Mouse (Mus musculus): Measurements from ENCODE around the gene Fbxo2. TPM values are rescaled to one million over a fixed set of nuclear protein-coding genes. Genes with fewer than 3 reads are reported as not detected.

Fbxo2 gene
- polyA plus RNA-seq, 1 experiment from 2014 or later, result 5.5 TPM

DNA sequence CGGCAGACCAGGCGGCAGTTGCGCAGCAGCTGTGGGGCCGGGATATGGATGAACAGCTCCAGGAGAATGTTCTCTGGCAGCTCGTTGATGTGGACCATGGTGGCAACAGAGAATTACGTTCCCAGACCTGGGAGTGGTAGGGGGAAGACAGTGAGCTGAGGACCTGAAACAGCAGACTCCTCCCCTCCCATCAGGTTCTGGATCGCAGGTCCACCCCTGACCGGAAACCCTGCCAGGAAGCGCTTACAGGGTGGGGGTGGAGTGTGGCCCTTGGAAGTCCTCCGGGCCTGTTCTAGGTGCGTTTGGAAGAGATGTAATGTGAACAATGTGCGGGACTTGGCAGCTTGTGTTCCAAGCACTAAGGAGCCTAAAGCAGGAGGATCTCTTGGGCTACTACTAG, 10.9 kb upstream of the Fbxo2 start:
- WGBS, result 42% methylated on average over 12 of the region's 12 CpGs
- Histone ChIP-seq H3K4me3 (no peak overlapping the region), H3K9ac (no peak overlapping the region), H3K27ac (peak overlapping the region; percentile 33), H3K4me2 (replicated peaks) (no peak overlapping the region; the same call in 1 of the 2 replicates), H3K36me3 (peaks cover 41% of the 10 kb centered on the region), H3K4me1 (peaks cover 26% of the 10 kb centered on the region), H3K9me3 (no peaks in the 10 kb centered on the region), H3K27me3 (no peaks in the 10 kb centered on the region)
- no peak for ATAC-seq (ENCODE audit: low FRiP score, low read depth)

DNA sequence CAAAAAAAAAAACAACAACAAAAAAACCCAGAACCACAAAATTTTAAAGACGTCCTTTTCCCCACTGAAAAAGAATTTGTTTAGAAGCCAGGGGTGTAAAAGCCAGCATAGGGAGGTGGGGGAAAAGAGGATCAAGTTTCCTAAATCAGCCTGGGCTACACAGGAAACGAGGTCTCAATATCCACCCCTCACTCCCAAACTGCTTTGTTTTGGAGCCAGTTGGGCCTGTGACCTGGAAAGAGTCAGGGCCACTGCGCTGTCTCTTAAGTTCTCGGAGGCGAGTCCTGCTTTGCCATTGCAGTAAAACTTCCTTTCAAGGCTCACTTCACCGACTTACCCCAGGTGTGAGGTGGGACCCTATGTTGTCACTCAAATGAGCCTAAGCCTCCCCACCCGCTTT, 10.2 kb upstream of the Fbxo2 start:
- no peaks in the 10 kb centered on the region for H3K9me3 ChIP-seq
- ATAC-seq (ENCODE audit: low FRiP score, low read depth), result no peak
- H3K4me3 ChIP-seq, result 0 out of 2 replicates have a peak overlapping the region, but pooled peaks have one; percentile 2
- no peaks in the 10 kb centered on the region for H3K27me3 ChIP-seq
- peaks cover 26% of the 10 kb centered on the region for H3K4me1 ChIP-seq
- H3K4me2 ChIP-seq (replicated peaks), result 0 out of 2 replicates have a peak overlapping the region, but pooled peaks have one; percentile 11
- H3K36me3 ChIP-seq, result peaks cover 35% of the 10 kb centered on the region
- 25% methylated on average over 7 of the region's 7 CpGs for WGBS
- H3K9ac ChIP-seq, result no peak overlapping the region
- H3K27ac ChIP-seq, result 0 out of 2 replicates have a peak overlapping the region, but pooled peaks have one; percentile 15

DNA sequence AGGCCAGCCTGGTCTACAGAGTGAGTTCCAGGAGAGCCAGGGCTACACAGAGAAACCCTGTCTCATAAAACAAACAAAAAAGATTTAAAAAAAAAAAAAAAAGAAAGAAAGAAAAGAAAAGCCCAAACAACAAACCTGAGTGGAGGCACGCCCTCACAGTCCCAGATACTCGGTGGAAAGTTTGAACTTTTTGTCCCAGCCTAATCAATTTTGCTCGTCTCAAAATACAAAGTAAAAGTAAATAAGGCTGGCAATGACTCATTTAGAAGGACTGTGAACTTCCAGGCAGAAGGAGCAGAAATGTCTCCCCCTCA, 9.5 kb upstream of the Fbxo2 start:
- no peak for ATAC-seq (ENCODE audit: low FRiP score, low read depth)
- Histone ChIP-seq H3K4me1 (peaks cover 26% of the 10 kb centered on the region), H3K9me3 (no peaks in the 10 kb centered on the region), H3K27ac (no peak overlapping the region), H3K4me2 (replicated peaks) (peak overlapping the region; percentile 97), H3K9ac (peak overlapping the region; percentile 73), H3K27me3 (no peaks in the 10 kb centered on the region), H3K36me3 (peaks cover 35% of the 10 kb centered on the region), H3K4me3 (peak overlapping the region; percentile 68)
- 51% methylated on average over 3 of the region's 3 CpGs for WGBS

DNA sequence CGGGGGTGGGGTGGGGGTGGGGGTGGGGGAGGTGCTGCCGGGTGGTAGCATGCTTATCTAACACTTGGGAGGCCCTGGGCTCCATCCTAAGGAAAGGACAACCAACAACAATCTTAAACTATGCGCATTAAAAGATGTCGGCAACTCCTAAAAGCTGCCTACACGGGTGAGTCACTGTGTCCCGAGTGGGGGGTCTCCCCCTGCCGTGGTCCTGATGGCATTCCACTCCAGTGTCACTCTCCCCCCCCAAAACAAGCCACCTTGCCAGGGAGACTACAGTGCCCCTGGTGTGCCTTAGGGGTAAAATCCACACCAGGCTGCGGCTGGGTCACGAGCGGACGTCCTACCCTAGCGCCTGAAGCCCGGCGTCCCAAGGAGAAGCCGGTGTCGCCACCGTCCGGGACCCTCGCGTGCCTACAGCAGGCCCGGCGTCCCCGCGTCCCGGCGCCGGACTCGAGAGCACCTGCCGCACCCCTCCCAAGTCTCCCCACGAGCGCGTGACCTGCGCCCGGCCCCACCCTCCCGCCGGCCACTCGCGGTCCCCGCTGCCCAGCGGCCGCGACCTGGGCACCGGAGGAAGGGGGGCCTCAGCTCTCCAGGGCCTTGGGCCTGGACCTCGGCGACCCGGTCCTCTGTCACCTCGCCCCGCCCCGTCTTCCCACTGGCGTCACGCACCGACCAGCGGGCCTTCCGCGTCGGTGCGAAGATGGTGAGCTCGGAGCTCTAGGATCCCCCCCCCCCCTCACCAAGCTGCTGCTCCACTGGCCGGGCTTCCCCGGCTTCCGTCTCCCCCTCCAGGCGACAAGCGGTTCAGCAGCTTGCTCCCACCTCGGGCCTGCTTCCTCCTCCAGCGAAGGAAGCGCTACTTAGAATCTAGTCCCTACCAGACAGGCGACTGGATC, 8.9 kb upstream of the Fbxo2 start, which contains the start of gene Fbxo6:
TSS of gene Fbxo6 (minus strand) at position 874 of the 902 bp plus-strand sequence.
- peaks cover 37% of the 10 kb centered on the region for H3K36me3 ChIP-seq
- H3K4me3 ChIP-seq, result peak within 1 kb of the TSS; percentile 68
- peak within 1 kb of the TSS; percentile 73 for H3K9ac ChIP-seq
- H3K27ac ChIP-seq, result peak within 1 kb of the TSS; percentile 55; the same call in 1 of the 2 replicates
- peak; percentile 88 for ATAC-seq (ENCODE audit: low FRiP score, low read depth)
- WGBS, result 1% methylated on average over 46 of the region's 67 CpGs
- peaks cover 26% of the 10 kb centered on the region for H3K4me1 ChIP-seq
- no peaks in the 10 kb centered on the region for H3K27me3 ChIP-seq
- H3K4me2 ChIP-seq (replicated peaks), result peak within 1 kb of the TSS; percentile 97
- no peaks in the 10 kb centered on the region for H3K9me3 ChIP-seq

DNA sequence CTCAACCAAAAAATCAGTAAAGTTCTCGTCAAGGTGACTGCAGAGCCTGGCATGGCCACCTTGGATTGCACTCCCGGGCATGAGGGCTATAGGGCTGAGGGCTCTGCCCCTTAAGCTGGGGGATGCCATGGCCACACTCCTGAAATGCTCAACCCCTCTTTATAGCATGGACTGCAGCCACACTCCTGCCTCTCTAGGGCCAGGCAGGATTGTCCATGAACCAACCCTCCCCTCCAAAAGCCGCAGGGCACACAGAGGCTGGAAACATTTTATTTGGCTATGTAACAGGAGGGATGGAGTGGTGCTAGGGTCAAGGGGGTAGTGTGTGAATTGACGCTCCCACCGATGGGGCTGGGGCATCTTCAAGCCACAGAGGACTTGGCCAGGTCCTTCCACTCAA, 7.9 kb upstream of the Fbxo2 start:
- WGBS, result 80% methylated on average over 5 of the region's 5 CpGs
- Histone ChIP-seq H3K4me1 (peaks cover 26% of the 10 kb centered on the region), H3K9me3 (no peaks in the 10 kb centered on the region), H3K27ac (no peak overlapping the region), H3K27me3 (no peaks in the 10 kb centered on the region), H3K4me3 (no peak overlapping the region), H3K36me3 (peaks cover 38% of the 10 kb centered on the region), H3K9ac (no peak overlapping the region), H3K4me2 (replicated peaks) (no peak overlapping the region)
- no peak for ATAC-seq (ENCODE audit: low FRiP score, low read depth)

DNA sequence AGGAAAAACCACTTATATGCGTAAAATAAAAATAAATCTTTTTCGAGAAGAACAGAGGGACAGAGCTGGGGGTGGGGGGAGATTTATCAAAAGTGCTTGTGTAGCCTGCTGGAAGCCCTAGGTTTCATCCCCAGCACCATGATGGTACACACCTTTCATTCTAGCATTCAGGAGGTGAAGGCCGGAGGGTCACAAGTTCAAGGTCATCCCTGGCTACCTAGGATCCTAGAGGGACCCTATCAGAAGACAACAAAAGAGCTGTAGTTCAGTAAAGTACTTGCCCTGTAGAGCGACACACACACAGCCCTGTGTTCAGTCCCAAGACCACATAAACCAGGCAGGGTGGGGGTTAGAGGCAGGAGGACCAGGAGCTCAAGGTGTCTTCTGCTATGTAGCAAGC, 6.4 kb upstream of the Fbxo2 start:
- 88% methylated on average over 4 of the region's 4 CpGs for WGBS
- no peak for ATAC-seq (ENCODE audit: low FRiP score, low read depth)
- H3K36me3 ChIP-seq, result peaks cover 37% of the 10 kb centered on the region

DNA sequence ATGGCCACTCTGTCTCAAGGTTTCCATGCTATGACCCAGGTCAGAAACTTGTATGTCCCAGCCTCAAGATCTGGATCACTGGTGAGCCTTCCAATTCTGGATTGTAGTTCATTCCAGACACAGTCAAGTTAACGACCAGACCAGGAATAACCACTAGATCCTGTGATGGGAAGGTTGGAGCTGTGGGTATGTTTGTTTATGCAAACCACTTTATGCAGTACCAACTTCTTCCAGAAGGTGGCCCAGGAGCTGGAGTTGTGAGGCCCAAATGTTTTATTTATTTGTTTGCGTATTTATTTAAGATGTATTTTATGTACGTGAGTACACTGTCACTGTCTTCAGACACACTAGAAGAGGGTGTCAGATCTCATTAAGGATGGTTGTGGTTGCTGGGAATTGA, 5.4 kb upstream of the Fbxo2 start:
- WGBS, result 55% methylated on average over 3 of the region's 3 CpGs
- Histone ChIP-seq H3K36me3 (peaks cover 37% of the 10 kb centered on the region), H3K4me1 (peaks cover 29% of the 10 kb centered on the region), H3K9me3 (no peaks in the 10 kb centered on the region), H3K4me2 (replicated peaks) (no peak overlapping the region), H3K4me3 (no peak overlapping the region), H3K27ac (no peak overlapping the region), H3K27me3 (no peaks in the 10 kb centered on the region; the same call in 1 of the 2 replicates), H3K9ac (no peak overlapping the region)
- ATAC-seq (ENCODE audit: low FRiP score, low read depth), result no peak

More for the DNA sequence above, 6.4 kb upstream of the Fbxo2 start:
- H3K4me1 ChIP-seq, result peaks cover 33% of the 10 kb centered on the region
- no peak overlapping the region for H3K4me2 ChIP-seq (replicated peaks)
- no peak overlapping the region for H3K9ac ChIP-seq
- no peaks in the 10 kb centered on the region for H3K9me3 ChIP-seq
- no peak overlapping the region for H3K27ac ChIP-seq
- no peak overlapping the region for H3K4me3 ChIP-seq
- H3K27me3 ChIP-seq, result no peaks in the 10 kb centered on the region; the same call in 1 of the 2 replicates

DNA sequence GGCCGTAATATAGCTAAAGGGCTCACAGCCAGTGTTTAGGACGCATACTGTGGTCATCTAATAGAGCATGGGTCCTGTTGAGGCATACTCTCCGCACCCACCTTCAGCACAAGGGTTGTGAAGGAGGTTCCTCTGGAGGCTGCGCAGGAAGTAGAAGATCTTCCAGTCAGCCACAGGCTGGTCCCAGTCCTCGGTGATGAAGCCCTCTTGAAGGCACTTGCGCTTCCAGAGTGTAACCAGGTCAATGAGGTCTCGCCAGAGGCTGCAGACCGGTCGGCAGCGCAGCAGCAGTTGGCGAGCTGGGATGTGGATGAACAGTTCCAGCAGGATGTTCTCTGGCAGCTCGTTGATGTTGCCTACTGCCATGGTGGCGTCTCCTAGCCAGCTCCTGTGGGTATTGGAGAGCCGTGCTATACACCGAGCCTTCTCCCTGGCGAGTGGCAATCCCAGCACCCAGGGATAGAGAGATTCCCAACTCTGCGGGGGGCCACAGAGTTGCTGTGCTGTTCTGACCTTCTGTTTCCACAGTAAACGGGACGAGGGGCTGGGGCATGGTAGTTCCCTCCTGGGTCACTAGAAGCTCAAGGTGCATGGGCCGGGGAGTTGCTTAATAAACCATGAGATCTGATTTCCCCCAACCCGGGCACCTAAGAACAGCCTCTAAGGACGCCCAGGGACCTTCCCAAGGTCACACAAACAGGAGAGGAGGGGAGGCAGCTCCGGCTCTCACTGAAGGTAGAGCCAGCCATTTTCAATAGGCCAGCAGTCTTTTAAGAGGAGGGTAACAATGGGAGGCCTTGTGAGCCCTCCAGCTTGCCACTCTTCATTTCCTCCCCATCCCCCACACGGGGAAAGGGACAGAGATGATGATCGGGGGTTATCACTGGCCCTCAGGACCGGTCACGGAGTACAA, 1.7 kb upstream of the Fbxo2 start:
- peaks cover 36% of the 10 kb centered on the region for H3K27me3 ChIP-seq
- peak overlapping the region; percentile 68 for H3K4me3 ChIP-seq
- H3K9me3 ChIP-seq, result no peaks in the 10 kb centered on the region
- WGBS, result 31% methylated on average over 27 of the region's 27 CpGs
- H3K9ac ChIP-seq, result peak overlapping the region; percentile 74
- ATAC-seq (ENCODE audit: low FRiP score, low read depth), result no peak
- peaks cover 33% of the 10 kb centered on the region for H3K36me3 ChIP-seq
- H3K4me1 ChIP-seq, result peaks cover 25% of the 10 kb centered on the region
- peak overlapping the region; percentile 97 for H3K4me2 ChIP-seq (replicated peaks)
- no peak overlapping the region for H3K27ac ChIP-seq

DNA sequence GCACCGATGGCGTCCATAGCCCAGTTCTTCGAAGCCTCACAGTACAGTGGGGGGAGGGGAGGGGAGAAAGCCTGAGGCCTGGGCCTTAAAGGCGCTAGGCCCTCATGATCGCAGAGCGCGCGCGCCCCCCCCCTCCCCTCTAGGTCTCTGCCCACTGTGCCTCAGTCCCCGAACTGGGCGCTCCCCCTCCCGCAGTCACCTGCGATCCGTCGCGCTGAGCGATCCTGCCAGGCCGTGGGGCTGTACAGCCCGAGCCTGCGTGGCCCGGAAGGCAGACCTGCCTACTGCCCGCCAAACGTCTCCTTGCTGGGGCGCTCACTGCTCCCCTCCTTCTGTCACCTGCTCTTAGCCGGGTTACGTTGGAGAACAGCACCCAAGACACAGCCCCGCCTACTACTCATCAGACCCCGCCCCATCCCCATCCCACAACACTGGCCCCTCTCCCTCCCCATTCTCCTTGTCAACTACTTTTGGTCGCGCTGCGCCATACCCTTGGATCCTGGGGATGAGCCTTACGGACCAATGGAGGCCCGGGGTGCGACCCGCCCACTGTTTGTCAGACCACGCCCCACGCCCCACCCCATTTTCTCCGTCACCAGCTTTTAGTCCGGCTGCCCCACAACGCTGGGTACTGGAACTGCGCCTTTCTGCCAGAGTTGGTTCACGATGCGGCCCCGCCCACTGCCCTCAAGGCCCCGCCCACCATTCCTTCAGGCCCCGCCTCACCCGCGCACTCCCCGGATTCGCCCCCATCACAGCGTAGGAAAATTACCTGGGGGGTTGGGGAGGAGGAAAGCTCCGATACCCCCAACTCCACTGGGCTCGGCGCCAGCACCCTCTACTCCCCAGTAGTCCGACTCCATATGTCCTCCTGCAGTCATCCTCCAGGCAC, 631 bp upstream of the Fbxo2 start:
- H3K4me3 ChIP-seq, result peak overlapping the region; percentile 68
- H3K36me3 ChIP-seq, result peaks cover 28% of the 10 kb centered on the region
- peak overlapping the region; percentile 97 for H3K4me2 ChIP-seq (replicated peaks)
- under 1% methylated on average over 50 of the region's 55 CpGs for WGBS
- H3K4me1 ChIP-seq, result peaks cover 35% of the 10 kb centered on the region
- peaks cover 47% of the 10 kb centered on the region for H3K27me3 ChIP-seq
- H3K9me3 ChIP-seq, result no peaks in the 10 kb centered on the region
- peak overlapping the region; percentile 44; the same call in 1 of the 2 replicates for H3K27ac ChIP-seq
- peak overlapping the region; percentile 74 for H3K9ac ChIP-seq
- peak; percentile 91 for ATAC-seq (ENCODE audit: low FRiP score, low read depth)

DNA sequence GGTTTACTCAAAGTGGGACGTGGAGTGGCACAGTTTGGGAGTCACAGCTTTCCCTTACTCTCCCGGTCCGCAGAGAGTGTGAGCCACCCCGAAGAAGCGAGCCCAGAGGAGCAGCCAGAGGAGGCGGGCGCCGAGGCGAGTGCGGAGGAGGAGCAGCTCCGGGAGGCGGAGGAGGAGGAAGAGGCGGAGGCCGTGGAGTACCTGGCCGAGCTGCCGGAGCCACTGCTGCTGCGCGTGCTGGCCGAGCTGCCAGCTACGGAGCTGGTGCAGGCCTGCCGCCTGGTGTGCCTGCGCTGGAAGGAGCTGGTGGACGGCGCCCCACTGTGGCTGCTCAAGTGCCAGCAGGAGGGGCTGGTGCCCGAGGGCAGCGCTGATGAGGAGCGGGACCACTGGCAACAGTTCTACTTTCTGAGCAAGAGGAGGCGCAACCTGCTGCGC, 3.6 kb downstream of the Fbxo2 start:
- ATAC-seq (ENCODE audit: low FRiP score, low read depth), result peak; percentile 4; the same call in 1 of the 2 replicates
- WGBS, result under 1% methylated on average over 28 of the region's 29 CpGs

DNA sequence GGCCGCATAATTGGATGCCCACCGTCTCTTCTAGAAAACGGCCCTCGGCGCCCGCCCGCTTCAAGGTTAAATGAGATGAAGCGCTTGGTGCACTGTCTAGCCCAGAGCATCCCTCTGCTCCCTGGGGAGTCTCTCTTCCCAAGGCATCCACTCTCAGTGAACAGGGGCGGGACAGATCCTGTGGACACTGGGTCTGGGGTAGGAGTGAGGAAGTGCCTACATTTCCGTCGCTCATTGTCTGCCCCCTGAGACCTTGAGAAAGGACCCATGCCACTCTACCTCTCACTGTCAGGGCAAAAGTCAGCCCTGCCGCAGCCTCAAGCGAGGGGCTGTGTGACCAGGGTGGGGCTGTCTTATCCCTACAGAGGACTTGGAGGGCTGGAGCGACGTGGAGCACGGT, 4.0 kb downstream of the Fbxo2 start:
- Histone ChIP-seq H3K9me3 (no peaks in the 10 kb centered on the region), H3K4me2 (replicated peaks) (peak overlapping the region; percentile 66), H3K4me1 (peaks cover 40% of the 10 kb centered on the region), H3K4me3 (peak overlapping the region; percentile 37), H3K36me3 (no peaks in the 10 kb centered on the region), H3K27me3 (peaks cover 88% of the 10 kb centered on the region), H3K9ac (no peak overlapping the region), H3K27ac (no peak overlapping the region)
- no peak for ATAC-seq (ENCODE audit: low FRiP score, low read depth)
- WGBS, result under 1% methylated on average over 16 of the region's 16 CpGs

More for the DNA sequence above, 3.6 kb downstream of the Fbxo2 start:
- Histone ChIP-seq H3K4me1 (peaks cover 45% of the 10 kb centered on the region), H3K4me2 (replicated peaks) (peak overlapping the region; percentile 66), H3K27me3 (peaks cover 85% of the 10 kb centered on the region), H3K36me3 (no peaks in the 10 kb centered on the region), H3K9ac (peak overlapping the region; percentile 43; the same call in 1 of the 2 replicates), H3K27ac (no peak overlapping the region), H3K4me3 (peak overlapping the region; percentile 37), H3K9me3 (no peaks in the 10 kb centered on the region)
